Mouse (Mus musculus): ENCODE data around the gene Abcc2.

Gene Abcc2

GRCm38 (mm10) chr19:43852837-43853545 is 71.0 kb downstream of the Abcc2 start:
- no peak for DNase-seq (ENCODE audit: low spot score)

- no peak for DNase-seq (ENCODE audit: low spot score)
Measured at GRCm38 (mm10) chr19:43857347-43857746, 75.4 kb downstream of the Abcc2 start.

GRCm38 (mm10) chr19:43870418-43870817 is 88.4 kb downstream of the Abcc2 start:
- DNase-seq (ENCODE audit: low spot score) = no peak

- no peak for DNase-seq (ENCODE audit: low spot score)
Measured at GRCm38 (mm10) chr19:43874351-43874750, 92.4 kb downstream of the Abcc2 start.

GRCm38 (mm10) chr19:43875996-43876395 is 94.0 kb downstream of the Abcc2 start:
- no peak for DNase-seq (ENCODE audit: low spot score)

- DNase-seq (ENCODE audit: low spot score) = no peak
Measured at GRCm38 (mm10) chr19:43877364-43877763, 95.4 kb downstream of the Abcc2 start.

- DNase-seq (ENCODE audit: low spot score) = no peak
Measured at GRCm38 (mm10) chr19:43878111-43879092, 96.4 kb downstream of the Abcc2 start.

- DNase-seq (ENCODE audit: low spot score) = peak; percentile 77
Measured at GRCm38 (mm10) chr19:43879401-43880212, 97.6 kb downstream of the Abcc2 start.

- DNase-seq (ENCODE audit: low spot score) = no peak
Measured at GRCm38 (mm10) chr19:43880420-43880819, 98.4 kb downstream of the Abcc2 start.

GRCm38 (mm10) chr19:43881615-43882014 is 99.6 kb downstream of the Abcc2 start:
- no peak for DNase-seq (ENCODE audit: low spot score)

GRCm38 (mm10) chr19:43882895-43883573 is 101.0 kb downstream of the Abcc2 start:
- DNase-seq (ENCODE audit: low spot score) = no peak

GRCm38 (mm10) chr19:43884668-43885498 is 102.9 kb downstream of the Abcc2 start:
- no peak for DNase-seq (ENCODE audit: low spot score)

GRCm38 (mm10) chr19:43886371-43887099 is 104.5 kb downstream of the Abcc2 start:
- no peak for DNase-seq (ENCODE audit: low spot score)

GRCm38 (mm10) chr19:43887242-43887641 is 105.2 kb downstream of the Abcc2 start:
- DNase-seq (ENCODE audit: low spot score) = no peak

- DNase-seq (ENCODE audit: low spot score) = no peak
Measured at GRCm38 (mm10) chr19:43887725-43888124, 105.7 kb downstream of the Abcc2 start.

Measured in ovary, postnatal 10 days (tissue).